Mouse (Mus musculus): Measurements from ENCODE around the gene Gmfg. TPM values are rescaled to one million over a fixed set of nuclear protein-coding genes. Genes with fewer than 3 reads are reported as not detected.

The Gmfg gene
- polyA plus RNA-seq (2015; fragmentation: Nextera tagmentation; extraction: Ambion mirVana): 5.3 and 33.8 TPM in 2 replicates

DNA sequence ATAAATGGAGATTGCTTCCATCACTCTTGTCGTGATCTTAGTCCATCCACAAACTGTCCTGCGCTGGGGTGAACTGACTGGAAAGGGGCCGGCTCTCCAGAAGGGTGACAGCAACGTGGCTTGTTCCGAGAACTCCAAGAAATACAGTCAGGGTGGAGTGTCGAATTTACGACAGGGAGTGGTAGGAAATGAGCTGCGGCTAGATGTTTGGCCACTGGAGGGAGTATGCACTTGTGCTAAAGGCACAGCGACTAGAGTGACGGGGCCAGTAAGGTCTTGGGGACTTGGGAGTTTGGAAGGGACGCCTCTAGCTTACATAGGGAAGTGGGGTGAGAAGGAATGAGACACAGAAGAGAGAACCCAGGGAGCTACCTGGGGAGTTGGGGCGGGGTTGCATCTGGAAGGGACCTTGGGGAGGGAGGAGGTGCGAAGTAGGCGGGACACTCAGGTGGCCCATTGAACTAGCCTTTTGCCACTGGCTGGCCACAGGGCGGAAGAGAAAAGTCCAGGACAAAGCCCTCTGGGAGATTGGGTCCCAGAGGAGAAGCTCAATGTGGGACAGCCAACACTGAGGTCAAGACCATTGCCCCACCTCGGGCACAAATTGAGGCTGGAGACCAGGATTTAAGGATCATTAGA is at the start of gene Gmfg:
Gmfg (plus strand) TSS at position 516 of the 639 bp plus-strand sequence.
- H3K27ac ChIP-seq (replicated peaks): peak within 1 kb of the TSS; percentile 87
- H3K36me3 ChIP-seq: peaks cover 5% of the 10 kb centered on the region; the same call in 1 of the 2 replicates
- no peaks in the 10 kb centered on the region for H3K9me3 ChIP-seq (replicated peaks)
- peak; percentile 63 for ATAC-seq (ENCODE audit: low FRiP score)
- H3K27me3 ChIP-seq (replicated peaks): no peaks in the 10 kb centered on the region
- H3K9ac ChIP-seq (replicated peaks): peak within 1 kb of the TSS; percentile 63
- peak within 1 kb of the TSS; percentile 69 for H3K4me2 ChIP-seq
- peak within 1 kb of the TSS; percentile 56 for H3K4me3 ChIP-seq (replicated peaks)
- WGBS: 1% methylated on average over 16 of the region's 16 CpGs
- peaks cover 42% of the 10 kb centered on the region for H3K4me1 ChIP-seq

DNA sequence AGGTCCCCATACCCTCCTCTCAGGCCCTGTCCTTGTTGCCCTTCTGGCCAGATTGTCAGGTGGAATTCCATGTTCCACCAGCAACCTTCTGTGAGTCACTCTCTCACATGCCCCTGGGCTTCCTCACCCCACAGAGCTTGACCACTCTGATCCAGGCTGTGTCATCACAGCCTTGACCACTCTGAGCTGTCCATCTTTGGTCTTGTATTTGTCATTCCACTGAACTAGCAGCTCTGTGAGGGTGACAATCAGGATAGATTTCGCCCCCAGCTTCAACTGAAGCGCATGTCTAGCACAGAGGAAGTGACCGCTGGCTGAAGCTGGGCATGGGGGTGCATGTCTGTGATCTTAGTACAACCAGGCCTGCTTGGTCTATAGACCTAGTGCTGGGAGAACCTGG is 46.9 kb upstream of the Gmfg start:
- no peak overlapping the region for H3K9ac ChIP-seq (replicated peaks)
- no peak overlapping the region for H3K4me3 ChIP-seq (replicated peaks)
- WGBS: 95% methylated on average over 3 of the region's 3 CpGs
- no peak overlapping the region for H3K27ac ChIP-seq (replicated peaks)
- no peaks in the 10 kb centered on the region for H3K9me3 ChIP-seq (replicated peaks)
- ATAC-seq (ENCODE audit: low FRiP score): no peak
- H3K4me2 ChIP-seq: no peak overlapping the region
- peaks cover 24% of the 10 kb centered on the region for H3K4me1 ChIP-seq
- H3K36me3 ChIP-seq: peaks cover 48% of the 10 kb centered on the region
- H3K27me3 ChIP-seq (replicated peaks): no peaks in the 10 kb centered on the region

DNA sequence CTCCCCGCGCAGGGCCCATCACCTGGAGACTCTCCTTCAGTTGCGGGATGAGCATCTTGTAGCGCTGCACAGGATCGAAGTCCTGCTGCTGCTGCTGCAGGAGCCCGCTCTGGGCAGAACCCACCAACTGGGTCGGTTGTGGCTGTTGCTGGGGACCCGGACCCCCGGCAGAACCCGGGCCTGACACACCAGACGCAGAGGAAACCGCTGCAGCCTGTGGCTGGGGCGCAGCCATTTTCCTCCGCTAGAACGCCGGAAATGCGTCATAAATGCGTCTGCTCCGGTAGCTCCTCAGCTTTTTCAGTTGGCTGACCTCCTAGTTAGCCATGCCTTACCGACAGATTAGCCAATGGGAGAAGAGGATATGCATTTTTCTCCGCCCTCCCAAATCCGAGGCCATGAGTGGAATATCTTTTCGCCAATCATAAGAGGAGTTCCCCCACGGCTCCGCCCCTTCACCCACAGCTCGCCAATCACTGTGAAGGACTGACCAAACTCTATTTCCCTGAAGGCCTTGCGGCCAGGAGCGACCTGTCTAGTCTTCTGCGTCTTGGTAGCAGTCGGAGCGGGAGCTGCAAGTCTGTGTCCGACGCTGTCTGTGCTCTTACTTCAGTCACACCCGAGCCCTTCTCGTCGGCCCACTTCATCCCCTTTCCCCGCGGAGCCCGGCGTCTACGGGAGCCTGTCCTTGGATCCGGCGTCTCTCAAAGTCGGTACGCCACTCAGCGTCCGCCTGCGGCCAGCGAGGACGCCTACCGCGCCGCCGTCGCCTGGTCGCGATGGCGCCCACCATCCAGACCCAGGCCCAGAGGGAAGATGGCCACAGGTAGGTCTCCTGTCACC is 44.6 kb upstream of the Gmfg start, which contains the start of the genes Med29 and Paf1:
Med29 (minus strand) TSS at position 280 of the 843 bp plus-strand sequence.
Paf1 (plus strand) TSS at position 523 of the 843 bp plus-strand sequence.
- H3K27me3 ChIP-seq (replicated peaks): no peaks in the 10 kb centered on the region
- peak within 1 kb of the TSS; percentile 99 for H3K4me3 ChIP-seq (replicated peaks)
- peaks cover 54% of the 10 kb centered on the region for H3K36me3 ChIP-seq
- H3K27ac ChIP-seq (replicated peaks): peak within 1 kb of the TSS; percentile 86
- peak within 1 kb of the TSS; percentile 89 for H3K9ac ChIP-seq (replicated peaks)
- WGBS: under 1% methylated on average over 58 of the region's 58 CpGs
- peak; percentile 97 for ATAC-seq (ENCODE audit: low FRiP score)
- H3K9me3 ChIP-seq (replicated peaks): no peaks in the 10 kb centered on the region
- H3K4me1 ChIP-seq: peaks cover 24% of the 10 kb centered on the region
- peak within 1 kb of the TSS; percentile 93 for H3K4me2 ChIP-seq

DNA sequence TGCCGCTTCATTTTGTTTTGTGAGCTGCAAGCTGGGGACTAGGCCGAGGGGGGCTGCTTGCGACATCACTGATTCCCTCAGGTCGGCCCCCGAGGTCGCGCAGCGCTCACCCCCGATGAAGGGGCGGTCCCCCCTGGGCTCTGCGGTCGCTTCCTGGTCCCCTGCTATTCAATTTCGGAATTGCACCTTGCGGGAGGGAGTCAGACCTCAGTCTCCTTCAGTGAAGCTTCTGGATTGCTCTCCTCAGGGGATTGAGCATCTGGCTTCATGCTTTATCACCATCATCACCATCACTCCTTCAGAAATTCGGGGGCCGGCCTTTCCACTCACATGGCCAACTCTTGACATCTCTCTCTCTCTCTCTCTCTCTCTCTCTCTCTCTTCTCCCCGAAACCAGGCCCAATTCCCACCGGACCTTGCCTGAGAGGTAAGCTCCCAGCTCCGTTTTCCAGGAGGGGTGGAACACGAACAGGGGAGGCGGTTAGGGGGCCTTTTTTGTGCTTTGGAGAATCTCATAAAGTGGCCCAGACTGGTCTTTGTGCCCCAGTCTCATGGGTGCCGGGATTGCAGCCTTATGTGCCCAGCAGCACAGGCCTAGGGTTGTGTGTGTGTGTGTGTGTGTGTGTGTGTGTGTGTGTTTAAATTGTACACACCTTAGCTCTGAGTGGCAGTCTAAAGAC is 43.8 kb upstream of the Gmfg start:
- ATAC-seq (ENCODE audit: low FRiP score): no peak; the same call in 1 of the 2 replicates
- Histone ChIP-seq H3K9me3 (replicated peaks) (no peaks in the 10 kb centered on the region), H3K9ac (replicated peaks) (peak overlapping the region; percentile 89), H3K36me3 (peaks cover 54% of the 10 kb centered on the region), H3K27ac (replicated peaks) (peak overlapping the region; percentile 86), H3K4me2 (peak overlapping the region; percentile 93), H3K4me3 (replicated peaks) (peak overlapping the region; percentile 99), H3K4me1 (peaks cover 24% of the 10 kb centered on the region), H3K27me3 (replicated peaks) (no peaks in the 10 kb centered on the region)
- WGBS: 5% methylated on average over 22 of the region's 22 CpGs

DNA sequence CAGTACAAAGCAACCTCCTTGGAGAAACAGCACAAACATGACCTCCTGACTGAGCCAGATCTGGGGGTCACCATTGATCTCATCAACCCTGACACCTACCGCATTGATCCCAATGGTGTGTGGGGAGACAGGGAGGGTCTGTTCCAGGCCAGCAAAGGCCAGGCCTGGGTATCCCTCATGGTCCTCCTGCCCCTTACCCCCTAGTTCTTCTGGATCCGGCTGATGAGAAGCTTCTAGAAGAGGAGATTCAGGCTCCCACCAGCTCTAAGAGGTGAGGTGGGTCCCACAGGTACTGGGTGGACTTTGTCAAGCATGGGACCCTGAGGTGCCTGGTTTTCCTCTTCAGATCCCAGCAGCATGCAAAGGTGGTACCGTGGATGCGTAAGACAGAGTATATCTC is 41.8 kb upstream of the Gmfg start:
- no peaks in the 10 kb centered on the region for H3K27me3 ChIP-seq (replicated peaks)
- H3K9ac ChIP-seq (replicated peaks): no peak overlapping the region
- H3K4me2 ChIP-seq: no peak overlapping the region
- no peak overlapping the region for H3K27ac ChIP-seq (replicated peaks)
- no peak for ATAC-seq (ENCODE audit: low FRiP score)
- WGBS: 94% methylated on average over 4 of the region's 4 CpGs
- H3K36me3 ChIP-seq: peaks cover 54% of the 10 kb centered on the region
- no peak overlapping the region for H3K4me3 ChIP-seq (replicated peaks)
- H3K4me1 ChIP-seq: peaks cover 24% of the 10 kb centered on the region
- H3K9me3 ChIP-seq (replicated peaks): no peaks in the 10 kb centered on the region

DNA sequence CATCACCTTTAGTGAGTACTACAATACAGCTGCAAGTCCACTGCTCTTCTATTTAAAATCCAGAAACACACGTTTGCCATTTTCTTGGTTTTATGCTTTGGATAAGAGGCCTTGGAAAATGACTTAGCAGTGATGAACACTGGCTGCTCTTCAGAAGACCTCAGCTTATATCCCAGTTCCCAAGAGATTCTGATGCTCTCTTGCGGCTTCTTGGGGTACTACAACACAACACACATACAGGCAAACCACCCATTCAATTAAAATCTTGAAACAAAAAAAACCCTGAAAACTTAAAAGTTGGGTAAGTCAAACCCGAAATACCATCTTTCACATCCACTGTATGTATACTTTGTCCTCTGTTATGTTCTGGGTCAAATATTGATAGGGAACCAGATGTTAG is 39.2 kb upstream of the Gmfg start:
- Histone ChIP-seq H3K4me2 (no peak overlapping the region), H3K27ac (replicated peaks) (no peak overlapping the region), H3K4me3 (replicated peaks) (no peak overlapping the region), H3K9ac (replicated peaks) (no peak overlapping the region), H3K9me3 (replicated peaks) (no peaks in the 10 kb centered on the region), H3K36me3 (peaks cover 75% of the 10 kb centered on the region), H3K4me1 (peaks cover 13% of the 10 kb centered on the region), H3K27me3 (replicated peaks) (no peaks in the 10 kb centered on the region)
- ATAC-seq (ENCODE audit: low FRiP score): no peak
- WGBS: 68% methylated on average over 3 of the region's 3 CpGs

DNA sequence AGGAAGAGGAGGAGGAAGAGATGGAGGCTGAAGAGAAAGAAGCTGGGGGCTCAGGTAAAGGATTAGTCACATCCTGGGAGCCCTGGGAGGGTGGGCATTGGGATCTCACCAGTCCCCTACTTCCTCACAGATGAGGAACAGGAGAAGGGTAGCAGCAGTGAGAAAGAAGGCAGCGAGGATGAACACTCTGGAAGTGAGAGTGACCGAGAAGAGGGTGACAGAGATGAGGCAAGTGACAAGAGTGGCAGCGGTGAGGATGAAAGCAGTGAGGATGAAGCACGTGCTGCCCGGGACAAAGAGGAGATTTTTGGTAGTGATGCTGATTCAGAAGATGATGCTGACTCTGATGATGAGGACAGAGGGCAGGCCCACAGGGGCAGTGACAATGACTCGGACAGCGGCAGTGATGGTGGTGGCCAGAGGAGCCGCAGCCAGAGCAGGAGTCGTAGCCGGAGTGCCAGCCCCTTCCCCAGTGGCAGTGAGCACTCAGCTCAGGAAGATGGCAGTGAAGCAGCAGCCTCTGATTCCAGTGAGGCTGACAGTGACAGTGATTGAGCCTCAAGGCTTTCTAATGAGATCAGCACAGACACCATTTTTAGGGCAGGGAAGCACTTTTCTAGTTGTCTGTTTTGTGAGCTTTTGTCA is 38.4 kb upstream of the Gmfg start:
- H3K36me3 ChIP-seq: peaks cover 83% of the 10 kb centered on the region
- H3K27me3 ChIP-seq (replicated peaks): no peaks in the 10 kb centered on the region
- WGBS: 92% methylated on average over 10 of the region's 10 CpGs
- H3K4me2 ChIP-seq: no peak overlapping the region
- no peaks in the 10 kb centered on the region for H3K9me3 ChIP-seq (replicated peaks)
- no peak overlapping the region for H3K4me3 ChIP-seq (replicated peaks)
- H3K27ac ChIP-seq (replicated peaks): no peak overlapping the region
- H3K4me1 ChIP-seq: peaks cover 7% of the 10 kb centered on the region
- no peak overlapping the region for H3K9ac ChIP-seq (replicated peaks)
- no peak for ATAC-seq (ENCODE audit: low FRiP score)

DNA sequence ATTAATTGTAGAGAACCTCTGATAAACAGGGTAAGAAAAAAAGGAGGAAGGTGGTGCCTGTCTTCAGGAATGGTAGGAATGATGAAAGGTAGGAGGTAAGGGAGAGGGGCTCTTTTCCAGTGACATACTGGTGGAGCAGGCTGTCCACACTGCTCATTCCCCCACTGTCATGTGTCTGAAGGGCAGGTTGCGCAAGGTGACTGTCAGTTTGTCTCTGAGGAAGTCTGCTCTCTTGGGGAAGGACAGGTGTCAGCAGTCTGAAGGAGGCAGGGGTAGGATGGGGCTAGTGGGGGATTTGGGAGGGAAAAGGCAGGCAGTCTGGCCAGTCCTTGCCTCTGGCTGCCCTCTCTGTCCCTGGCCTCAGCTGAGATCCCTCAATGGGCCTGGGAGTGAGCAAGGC is 36.2 kb upstream of the Gmfg start:
- Histone ChIP-seq H3K27me3 (replicated peaks) (no peaks in the 10 kb centered on the region), H3K4me3 (replicated peaks) (no peak overlapping the region), H3K4me1 (no peaks in the 10 kb centered on the region), H3K4me2 (no peak overlapping the region), H3K9ac (replicated peaks) (no peak overlapping the region), H3K36me3 (peaks cover 92% of the 10 kb centered on the region), H3K9me3 (replicated peaks) (no peaks in the 10 kb centered on the region), H3K27ac (replicated peaks) (no peak overlapping the region)
- WGBS: 100% methylated on average over 1 of the region's 1 CpGs
- no peak for ATAC-seq (ENCODE audit: low FRiP score)

DNA sequence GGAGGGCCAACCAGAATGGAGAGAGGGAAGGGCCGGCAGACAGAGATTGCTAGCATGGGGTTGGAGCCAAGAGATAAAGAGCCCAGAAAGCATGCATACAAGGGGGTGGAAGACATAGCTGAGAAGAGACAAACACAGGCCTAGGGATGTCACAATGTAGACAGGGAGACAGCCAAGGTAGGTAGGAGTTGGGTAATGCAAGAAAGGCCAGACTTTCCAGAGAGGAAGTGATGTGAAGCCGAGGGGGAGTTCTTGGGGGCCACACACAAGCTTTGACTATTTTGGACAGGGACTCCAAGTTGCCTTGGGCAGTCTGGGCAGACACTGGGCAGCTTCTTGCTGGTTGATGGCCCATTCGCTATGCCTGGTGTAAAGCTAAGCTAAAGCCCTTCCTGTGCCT is 35.3 kb upstream of the Gmfg start:
- Histone ChIP-seq H3K9ac (replicated peaks) (no peak overlapping the region), H3K36me3 (peaks cover 93% of the 10 kb centered on the region), H3K27me3 (replicated peaks) (no peaks in the 10 kb centered on the region), H3K4me3 (replicated peaks) (no peak overlapping the region), H3K4me2 (no peak overlapping the region), H3K27ac (replicated peaks) (no peak overlapping the region), H3K9me3 (replicated peaks) (no peaks in the 10 kb centered on the region), H3K4me1 (no peaks in the 10 kb centered on the region)
- 90% methylated on average over 3 of the region's 3 CpGs for WGBS
- ATAC-seq (ENCODE audit: low FRiP score): no peak

DNA sequence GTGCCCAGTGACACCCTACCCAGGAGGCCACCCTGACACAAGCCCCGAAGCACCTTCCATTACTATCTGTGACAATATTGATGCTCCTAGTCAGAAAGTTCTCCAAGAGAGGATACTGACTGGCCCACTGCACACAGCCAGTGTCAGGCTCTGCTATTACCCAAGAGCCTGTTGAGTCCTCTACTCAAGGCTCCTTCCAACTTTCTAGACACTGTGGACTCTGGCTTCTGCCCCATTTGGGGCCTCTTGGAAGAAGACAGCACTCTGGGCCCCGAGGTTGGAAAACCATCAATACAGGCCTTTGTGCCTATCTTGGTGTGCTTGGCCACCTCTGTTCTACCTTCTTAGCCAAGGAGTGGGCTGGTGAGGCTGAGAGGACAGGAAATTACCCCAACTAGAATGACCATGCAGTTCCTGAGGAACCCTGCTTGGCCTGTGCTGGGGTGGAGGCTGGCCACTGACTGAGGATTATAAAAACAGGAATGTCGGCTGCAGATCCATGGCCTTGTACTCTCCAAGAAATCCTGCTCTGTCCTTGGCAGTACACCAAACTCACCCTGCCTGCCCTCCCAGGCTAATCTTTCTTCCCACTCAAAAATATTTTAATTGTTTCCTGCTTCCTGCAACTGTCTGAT is 26.3 kb upstream of the Gmfg start:
- WGBS: 93% methylated on average over 3 of the region's 3 CpGs
- Histone ChIP-seq H3K9ac (replicated peaks) (no peak overlapping the region), H3K4me3 (replicated peaks) (no peak overlapping the region), H3K27me3 (replicated peaks) (no peaks in the 10 kb centered on the region), H3K27ac (replicated peaks) (no peak overlapping the region), H3K4me1 (no peaks in the 10 kb centered on the region), H3K9me3 (replicated peaks) (no peaks in the 10 kb centered on the region), H3K4me2 (no peak overlapping the region), H3K36me3 (peaks cover 84% of the 10 kb centered on the region)
- ATAC-seq (ENCODE audit: low FRiP score): no peak

DNA sequence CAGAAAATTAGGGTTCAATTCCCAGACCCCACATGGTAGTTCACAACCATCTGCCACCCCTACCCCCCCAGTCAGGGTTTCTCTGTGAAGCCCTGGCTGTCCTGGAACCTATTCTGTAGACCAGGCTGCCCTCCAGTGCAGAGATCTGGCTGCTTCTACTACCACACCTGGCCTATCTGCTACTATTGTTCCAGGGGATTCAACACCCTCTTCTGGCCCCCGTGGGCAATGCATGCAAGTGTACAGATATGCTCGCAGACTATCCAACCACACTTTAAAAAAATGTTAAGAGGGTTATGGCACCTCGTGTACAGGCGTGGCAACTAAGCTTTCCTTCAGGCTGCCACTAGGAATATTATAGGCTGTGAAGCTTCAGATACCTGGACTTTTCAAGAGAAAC is 24.4 kb upstream of the Gmfg start:
- Histone ChIP-seq H3K4me1 (no peaks in the 10 kb centered on the region), H3K9me3 (replicated peaks) (no peaks in the 10 kb centered on the region), H3K27ac (replicated peaks) (no peak overlapping the region), H3K4me3 (replicated peaks) (no peak overlapping the region), H3K27me3 (replicated peaks) (no peaks in the 10 kb centered on the region), H3K4me2 (no peak overlapping the region), H3K36me3 (peaks cover 82% of the 10 kb centered on the region), H3K9ac (replicated peaks) (no peak overlapping the region)
- ATAC-seq (ENCODE audit: low FRiP score): no peak
- 93% methylated on average over 4 of the region's 4 CpGs for WGBS

All from neural tube, embryonic 15.5 days (tissue).